Mouse (Mus musculus): ENCODE data around the gene Zmym5. TPM values are rescaled to one million over a fixed set of nuclear protein-coding genes. Genes with fewer than 3 reads are reported as not detected.
A peak's percentile ranks its signal among the peaks of the same experiment; 100 is the strongest.
"Not testable (repeated sequence)": the region's sequence is repeated elsewhere in the genome, so short reads cannot be mapped to it uniquely, and the experiment has no call there.

Zmym5 gene
- polyA plus RNA-seq, 1 experiment from 2014 or later, result 26.2 TPM

- no peak overlapping the region for H3K27ac ChIP-seq (ENCODE audit: low read length)
- no peaks in the 10 kb centered on the region for H3K27me3 ChIP-seq (ENCODE audit: control insufficient read depth, insufficient read depth, low read length)
- H3K4me3 ChIP-seq (replicated peaks; ENCODE audit: low read length), result no peak overlapping the region
- H3K9ac ChIP-seq (ENCODE audit: low read length), result no peak overlapping the region
- no peaks in the 10 kb centered on the region for H3K9me3 ChIP-seq (replicated peaks; ENCODE audit: control insufficient read depth, low read length)
- H3K36me3 ChIP-seq (ENCODE audit: control insufficient read depth, insufficient read depth, low read length), result no peaks in the 10 kb centered on the region
- no peaks in the 10 kb centered on the region for H3K4me1 ChIP-seq (ENCODE audit: control insufficient read depth, insufficient read depth, low read length)
- no peak overlapping the region for H3K4me2 ChIP-seq (ENCODE audit: low read depth, low read length)
- ATAC-seq (ENCODE audit: insufficient read depth, low FRiP score), result no peak
These were observed 19.1 kb upstream of the Zmym5 start for GRCm38 (mm10) chr14:56830491-56831045.

GRCm38 (mm10) chr14:56824562-56824961 is 13.0 kb upstream of the Zmym5 start:
- H3K27ac ChIP-seq (ENCODE audit: low read length), result no peak overlapping the region
- ATAC-seq (ENCODE audit: insufficient read depth, low FRiP score), result no peak
- H3K4me2 ChIP-seq (ENCODE audit: low read depth, low read length), result no peak overlapping the region
- no peak overlapping the region for H3K4me3 ChIP-seq (replicated peaks; ENCODE audit: low read length)
- H3K9me3 ChIP-seq (replicated peaks; ENCODE audit: control insufficient read depth, low read length), result no peaks in the 10 kb centered on the region
- H3K4me1 ChIP-seq (ENCODE audit: control insufficient read depth, insufficient read depth, low read length), result no peaks in the 10 kb centered on the region
- H3K27me3 ChIP-seq (ENCODE audit: control insufficient read depth, insufficient read depth, low read length), result no peaks in the 10 kb centered on the region
- no peak overlapping the region for H3K9ac ChIP-seq (ENCODE audit: low read length)
- no peaks in the 10 kb centered on the region for H3K36me3 ChIP-seq (ENCODE audit: control insufficient read depth, insufficient read depth, low read length)

GRCm38 (mm10) chr14:56817616-56818015 is 6.1 kb upstream of the Zmym5 start:
- H3K9me3 ChIP-seq (replicated peaks; ENCODE audit: control insufficient read depth, low read length), result no peaks in the 10 kb centered on the region
- H3K9ac ChIP-seq (ENCODE audit: low read length), result no peak overlapping the region
- no peak for ATAC-seq (ENCODE audit: insufficient read depth, low FRiP score)
- no peaks in the 10 kb centered on the region for H3K36me3 ChIP-seq (ENCODE audit: control insufficient read depth, insufficient read depth, low read length)
- 16% methylated on average over 11 of the region's 11 CpGs for WGBS
- H3K4me2 ChIP-seq (ENCODE audit: low read depth, low read length), result peak overlapping the region; percentile 3
- peaks cover 7% of the 10 kb centered on the region for H3K4me1 ChIP-seq (ENCODE audit: control insufficient read depth, insufficient read depth, low read length)
- H3K4me3 ChIP-seq (replicated peaks; ENCODE audit: low read length), result no peak overlapping the region
- H3K27me3 ChIP-seq (ENCODE audit: control insufficient read depth, insufficient read depth, low read length), result no peaks in the 10 kb centered on the region
- H3K27ac ChIP-seq (ENCODE audit: low read length), result no peak overlapping the region

- Histone ChIP-seq H3K9me3 (replicated peaks; ENCODE audit: control insufficient read depth, low read length) (no peaks in the 10 kb centered on the region), H3K36me3 (ENCODE audit: control insufficient read depth, insufficient read depth, low read length) (no peaks in the 10 kb centered on the region), H3K4me2 (ENCODE audit: low read depth, low read length) (peak overlapping the region; percentile 3), H3K27me3 (ENCODE audit: control insufficient read depth, insufficient read depth, low read length) (no peaks in the 10 kb centered on the region), H3K9ac (ENCODE audit: low read length) (no peak overlapping the region), H3K4me1 (ENCODE audit: control insufficient read depth, insufficient read depth, low read length) (peaks cover 7% of the 10 kb centered on the region), H3K27ac (ENCODE audit: low read length) (no peak overlapping the region), H3K4me3 (replicated peaks; ENCODE audit: low read length) (no peak overlapping the region)
- WGBS, result 63% methylated on average over 4 of the region's 4 CpGs
- no peak for ATAC-seq (ENCODE audit: insufficient read depth, low FRiP score)
These were observed 5.6 kb upstream of the Zmym5 start for GRCm38 (mm10) chr14:56817131-56817530.

GRCm38 (mm10) chr14:56816541-56816940 is 5.0 kb upstream of the Zmym5 start:
- Histone ChIP-seq H3K4me2 (ENCODE audit: low read depth, low read length) (no peak overlapping the region), H3K9me3 (replicated peaks; ENCODE audit: control insufficient read depth, low read length) (no peaks in the 10 kb centered on the region), H3K4me3 (replicated peaks; ENCODE audit: low read length) (no peak overlapping the region), H3K27me3 (ENCODE audit: control insufficient read depth, insufficient read depth, low read length) (no peaks in the 10 kb centered on the region), H3K27ac (ENCODE audit: low read length) (no peak overlapping the region), H3K36me3 (ENCODE audit: control insufficient read depth, insufficient read depth, low read length) (no peaks in the 10 kb centered on the region), H3K4me1 (ENCODE audit: control insufficient read depth, insufficient read depth, low read length) (peaks cover 7% of the 10 kb centered on the region), H3K9ac (ENCODE audit: low read length) (no peak overlapping the region)
- ATAC-seq (ENCODE audit: insufficient read depth, low FRiP score), result no peak
- 90% methylated on average over 4 of the region's 4 CpGs for WGBS

GRCm38 (mm10) chr14:56812520-56813036 is 1.1 kb upstream of the Zmym5 start:
- Histone ChIP-seq H3K27ac (ENCODE audit: low read length) (peak overlapping the region; percentile 95), H3K27me3 (ENCODE audit: control insufficient read depth, insufficient read depth, low read length) (no peaks in the 10 kb centered on the region), H3K4me1 (ENCODE audit: control insufficient read depth, insufficient read depth, low read length) (peaks cover 13% of the 10 kb centered on the region), H3K36me3 (ENCODE audit: control insufficient read depth, insufficient read depth, low read length) (no peaks in the 10 kb centered on the region), H3K9ac (ENCODE audit: low read length) (peak overlapping the region; percentile 80), H3K9me3 (replicated peaks; ENCODE audit: control insufficient read depth, low read length) (no peaks in the 10 kb centered on the region), H3K4me2 (ENCODE audit: low read depth, low read length) (peak overlapping the region; percentile 61), H3K4me3 (replicated peaks; ENCODE audit: low read length) (peak overlapping the region; percentile 63)
- 1% methylated on average over 35 of the region's 35 CpGs for WGBS
- ATAC-seq (ENCODE audit: insufficient read depth, low FRiP score), result peak; percentile 15; the same call in 1 of the 2 replicates

- not testable (repeated sequence) for H3K27me3 ChIP-seq (ENCODE audit: control insufficient read depth, insufficient read depth, low read length); H3K9me3 ChIP-seq (replicated peaks; ENCODE audit: control insufficient read depth, low read length); H3K36me3 ChIP-seq (ENCODE audit: control insufficient read depth, insufficient read depth, low read length); ATAC-seq (ENCODE audit: insufficient read depth, low FRiP score)
- Histone ChIP-seq H3K4me2 (ENCODE audit: low read depth, low read length) (peak overlapping the region; percentile 65), H3K4me3 (replicated peaks; ENCODE audit: low read length) (peak overlapping the region; percentile 73), H3K4me1 (ENCODE audit: control insufficient read depth, insufficient read depth, low read length) (peaks cover 13% of the 10 kb centered on the region), H3K9ac (ENCODE audit: low read length) (peak overlapping the region; percentile 86), H3K27ac (ENCODE audit: low read length) (peak overlapping the region; percentile 91)
- WGBS, result under 1% methylated on average over 39 of the region's 86 CpGs
These were observed 480 bp downstream of the Zmym5 start for GRCm38 (mm10) chr14:56810781-56811690.

GRCm38 (mm10) chr14:56793243-56793642 is 18.3 kb downstream of the Zmym5 start:
- no peaks in the 10 kb centered on the region for H3K27me3 ChIP-seq (ENCODE audit: control insufficient read depth, insufficient read depth, low read length)
- WGBS, result 42% methylated on average over 2 of the region's 2 CpGs
- H3K4me2 ChIP-seq (ENCODE audit: low read depth, low read length), result no peak overlapping the region
- no peak overlapping the region for H3K27ac ChIP-seq (ENCODE audit: low read length)
- no peak for ATAC-seq (ENCODE audit: insufficient read depth, low FRiP score)
- H3K9ac ChIP-seq (ENCODE audit: low read length), result no peak overlapping the region
- peaks cover 14% of the 10 kb centered on the region for H3K36me3 ChIP-seq (ENCODE audit: control insufficient read depth, insufficient read depth, low read length)
- H3K4me1 ChIP-seq (ENCODE audit: control insufficient read depth, insufficient read depth, low read length), result no peaks in the 10 kb centered on the region
- H3K9me3 ChIP-seq (replicated peaks; ENCODE audit: control insufficient read depth, low read length), result no peaks in the 10 kb centered on the region
- no peak overlapping the region for H3K4me3 ChIP-seq (replicated peaks; ENCODE audit: low read length)

GRCm38 (mm10) chr14:56784575-56784974 is 26.9 kb downstream of the Zmym5 start:
- no peaks in the 10 kb centered on the region for H3K4me1 ChIP-seq (ENCODE audit: control insufficient read depth, insufficient read depth, low read length)
- ATAC-seq (ENCODE audit: insufficient read depth, low FRiP score), result no peak

More at GRCm38 (mm10) chr14:56784575-56784974, 26.9 kb downstream of the Zmym5 start:
- no peak overlapping the region for H3K9ac ChIP-seq (ENCODE audit: low read length)
- H3K9me3 ChIP-seq (replicated peaks; ENCODE audit: control insufficient read depth, low read length), result no peaks in the 10 kb centered on the region
- no peak overlapping the region for H3K4me3 ChIP-seq (replicated peaks; ENCODE audit: low read length)
- H3K36me3 ChIP-seq (ENCODE audit: control insufficient read depth, insufficient read depth, low read length), result no peaks in the 10 kb centered on the region
- H3K27ac ChIP-seq (ENCODE audit: low read length), result no peak overlapping the region
- 92% methylated on average over 1 of the region's 1 CpGs for WGBS
- no peaks in the 10 kb centered on the region for H3K27me3 ChIP-seq (ENCODE audit: control insufficient read depth, insufficient read depth, low read length)
- H3K4me2 ChIP-seq (ENCODE audit: low read depth, low read length), result no peak overlapping the region
